Mouse (Mus musculus): ENCODE measurements around the gene Wdtc1. TPM values are rescaled to one million over a fixed set of nuclear protein-coding genes. Genes with fewer than 3 reads are reported as not detected.

Wdtc1 gene
- polyA plus RNA-seq, 1 experiment: 49.6 TPM

DNA sequence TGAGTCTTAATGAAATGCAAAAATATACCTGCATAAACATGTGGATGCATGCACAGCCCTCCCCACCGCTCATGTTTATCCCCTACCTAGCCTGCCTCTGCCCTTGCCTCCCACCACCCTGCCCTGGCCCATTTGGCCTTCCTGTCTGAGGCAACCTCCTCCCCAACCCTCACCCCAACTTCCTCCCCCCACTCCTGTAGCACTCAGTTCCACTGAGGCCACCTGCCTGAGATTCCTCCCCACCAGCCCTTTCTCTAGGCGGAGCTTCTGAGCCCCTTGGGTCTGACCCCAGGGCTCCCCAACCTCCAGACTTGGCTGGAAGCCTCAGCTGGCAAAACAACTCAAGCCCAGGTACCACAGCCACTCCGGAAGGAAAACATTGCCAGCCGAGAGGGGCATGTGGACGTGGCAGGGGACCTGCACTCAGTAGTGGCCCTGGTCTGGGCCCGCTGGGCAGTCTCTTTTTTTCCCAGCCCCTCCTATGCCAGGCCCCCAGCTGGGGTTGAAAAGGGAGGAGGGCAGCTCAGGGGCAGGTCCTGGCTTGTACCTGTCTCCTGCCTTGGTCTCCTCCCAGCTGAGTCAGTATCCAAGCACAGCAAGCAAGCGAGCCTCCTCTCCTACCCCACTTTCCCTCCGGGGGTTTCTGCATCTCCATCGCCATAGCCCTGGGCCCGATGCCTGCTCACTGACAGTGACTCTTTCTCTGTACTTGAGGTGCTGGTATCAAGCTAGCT lies 91.5 kb downstream of the Wdtc1 start:
- TF ChIP-seq POLR2A (IDR thresholded peaks at IDR 0.05; ENCODE audit: borderline replicate concordance, extremely low read depth, insufficient read depth, insufficient read length, poor library complexity, severe bottlenecking) (no peak), CTCF (IDR thresholded peaks at IDR 0.05; ENCODE audit: borderline replicate concordance, extremely low read depth, insufficient read depth, insufficient read length) (no peak)
- no peak for DNase-seq (ENCODE audit: low read depth)

DNA sequence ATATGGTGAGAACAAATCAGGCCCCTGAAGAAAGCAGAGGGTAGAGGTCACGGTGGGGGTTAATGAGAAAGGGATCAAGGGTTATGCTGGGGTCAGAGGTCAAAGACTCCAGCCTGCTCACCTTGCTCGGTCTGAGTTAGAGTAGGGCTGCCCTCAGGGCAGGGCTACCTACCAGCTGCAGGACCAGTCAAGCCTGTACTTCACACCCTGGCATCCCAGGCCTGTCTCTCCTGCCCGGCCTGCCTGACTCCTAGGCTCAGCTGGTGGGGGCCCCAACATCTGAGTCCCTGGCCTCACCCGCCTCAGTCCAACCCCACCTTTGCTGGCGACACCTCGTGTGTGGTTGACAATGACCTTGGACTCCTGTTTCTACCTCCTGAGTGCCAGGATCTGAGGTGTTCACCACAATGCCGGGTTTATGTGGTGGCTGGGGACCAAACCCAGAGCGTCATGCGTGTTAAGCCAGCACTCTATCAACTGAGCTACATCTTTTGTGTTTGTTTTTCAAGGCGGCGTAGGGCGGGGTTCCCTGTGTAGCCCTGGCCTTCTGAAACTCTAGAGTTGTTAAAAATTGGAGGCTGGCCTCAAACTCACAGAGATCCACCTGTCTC lies 95.4 kb downstream of the Wdtc1 start:
- DNase-seq (ENCODE audit: low read depth): no peak
- no peak for TF ChIP-seq POLR2A (IDR thresholded peaks at IDR 0.05; ENCODE audit: borderline replicate concordance, extremely low read depth, insufficient read depth, insufficient read length, poor library complexity, severe bottlenecking)
- no peak for TF ChIP-seq CTCF (IDR thresholded peaks at IDR 0.05; ENCODE audit: borderline replicate concordance, extremely low read depth, insufficient read depth, insufficient read length)

DNA sequence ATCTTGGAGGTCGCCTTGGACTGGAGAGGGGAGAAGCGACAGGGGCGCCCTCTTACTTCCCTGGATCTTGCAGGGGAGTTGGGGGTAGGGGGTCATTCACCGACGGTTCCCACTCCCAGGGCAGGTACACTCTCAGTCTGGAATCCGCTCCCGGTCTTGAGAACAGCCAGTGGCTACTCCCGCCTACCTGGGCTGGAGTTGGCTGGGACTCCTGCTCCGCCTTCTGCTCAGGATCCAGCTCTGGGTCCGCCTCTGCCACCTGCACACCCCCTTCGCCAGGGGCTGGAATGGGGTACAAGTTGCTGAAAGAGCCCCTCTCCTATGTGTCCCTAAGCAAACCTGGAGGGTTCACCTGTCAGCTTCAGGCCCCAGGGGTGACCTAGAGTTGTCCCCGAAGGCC lies 96.1 kb downstream of the Wdtc1 start:
- DNase-seq (ENCODE audit: low read depth): no peak
- TF ChIP-seq CTCF (IDR thresholded peaks at IDR 0.05; ENCODE audit: borderline replicate concordance, extremely low read depth, insufficient read depth, insufficient read length) (no peak), POLR2A (IDR thresholded peaks at IDR 0.05; ENCODE audit: borderline replicate concordance, extremely low read depth, insufficient read depth, insufficient read length, poor library complexity, severe bottlenecking) (no peak)

DNA sequence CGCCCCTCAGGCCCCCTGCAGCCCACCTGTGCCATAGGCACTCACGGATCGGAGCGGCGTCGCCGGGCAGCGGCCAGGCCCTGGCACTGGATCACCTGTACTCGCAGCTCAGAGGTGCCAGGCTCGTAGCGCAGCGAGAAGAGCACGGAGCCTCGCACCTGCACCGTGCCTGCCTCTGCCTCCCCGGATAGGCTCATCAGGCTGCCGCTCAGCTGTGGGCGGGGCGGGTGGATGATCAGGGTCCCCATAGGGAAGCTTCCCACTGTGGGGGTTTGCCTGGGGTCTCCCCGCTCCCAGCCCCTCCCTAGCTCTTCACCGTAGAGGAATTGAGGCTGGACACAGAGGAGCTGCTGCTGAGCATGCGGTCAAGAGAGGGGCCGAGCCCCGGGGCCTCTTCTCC lies 96.5 kb downstream of the Wdtc1 start:
- DNase-seq (ENCODE audit: low read depth): peak; percentile 7
- TF ChIP-seq POLR2A (IDR thresholded peaks at IDR 0.05; ENCODE audit: borderline replicate concordance, extremely low read depth, insufficient read depth, insufficient read length, poor library complexity, severe bottlenecking) (no peak), CTCF (IDR thresholded peaks at IDR 0.05; ENCODE audit: borderline replicate concordance, extremely low read depth, insufficient read depth, insufficient read length) (no peak)

DNA sequence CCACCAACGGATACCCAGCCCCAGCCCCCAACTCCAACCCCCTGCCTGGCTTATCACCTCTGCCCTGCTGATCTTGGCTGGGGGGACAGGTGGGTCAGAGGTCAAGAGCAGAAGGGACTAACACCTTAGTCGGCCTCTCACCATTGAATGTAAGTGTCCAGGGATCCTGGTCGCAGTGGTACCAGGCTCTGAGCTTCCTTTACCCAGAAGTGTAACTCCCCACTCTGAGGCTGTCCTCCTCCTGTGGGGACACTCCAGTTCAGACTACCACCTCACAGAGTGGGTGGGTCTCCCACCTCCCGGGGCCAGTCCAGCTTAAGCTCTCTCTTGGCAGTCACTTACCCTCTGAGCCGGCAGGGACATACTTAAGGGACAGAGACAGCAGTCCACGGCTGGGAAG lies 97.9 kb downstream of the Wdtc1 start:
- no peak for TF ChIP-seq POLR2A (IDR thresholded peaks at IDR 0.05; ENCODE audit: borderline replicate concordance, extremely low read depth, insufficient read depth, insufficient read length, poor library complexity, severe bottlenecking)
- no peak for TF ChIP-seq CTCF (IDR thresholded peaks at IDR 0.05; ENCODE audit: borderline replicate concordance, extremely low read depth, insufficient read depth, insufficient read length)

DNA sequence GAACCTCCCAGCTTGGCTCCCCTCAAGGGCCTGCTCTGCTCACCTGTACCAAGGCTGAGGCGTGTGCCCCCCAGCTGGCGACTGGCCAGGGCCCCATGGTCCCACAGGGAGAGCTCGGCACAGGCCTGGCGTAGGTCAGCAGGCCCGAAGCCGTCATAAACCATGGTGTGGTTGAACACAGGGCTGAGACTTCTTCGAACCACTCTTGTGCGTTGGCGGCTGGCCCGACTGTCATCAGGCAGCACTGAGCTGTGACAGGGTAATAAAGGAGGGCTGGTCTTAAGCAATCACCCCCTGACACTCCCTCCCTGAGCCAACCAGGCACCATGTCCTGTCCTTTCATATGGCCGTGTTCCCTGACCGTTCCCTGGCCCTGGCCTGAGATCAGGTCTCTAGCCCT lies 99.9 kb downstream of the Wdtc1 start:
- TF ChIP-seq POLR2A (IDR thresholded peaks at IDR 0.05; ENCODE audit: borderline replicate concordance, extremely low read depth, insufficient read depth, insufficient read length, poor library complexity, severe bottlenecking) (no peak), CTCF (IDR thresholded peaks at IDR 0.05; ENCODE audit: borderline replicate concordance, extremely low read depth, insufficient read depth, insufficient read length) (no peak)
- no peak for DNase-seq (ENCODE audit: low read depth)

More for the DNA sequence above, 97.9 kb downstream of the Wdtc1 start:
- DNase-seq (ENCODE audit: low read depth): no peak

DNA sequence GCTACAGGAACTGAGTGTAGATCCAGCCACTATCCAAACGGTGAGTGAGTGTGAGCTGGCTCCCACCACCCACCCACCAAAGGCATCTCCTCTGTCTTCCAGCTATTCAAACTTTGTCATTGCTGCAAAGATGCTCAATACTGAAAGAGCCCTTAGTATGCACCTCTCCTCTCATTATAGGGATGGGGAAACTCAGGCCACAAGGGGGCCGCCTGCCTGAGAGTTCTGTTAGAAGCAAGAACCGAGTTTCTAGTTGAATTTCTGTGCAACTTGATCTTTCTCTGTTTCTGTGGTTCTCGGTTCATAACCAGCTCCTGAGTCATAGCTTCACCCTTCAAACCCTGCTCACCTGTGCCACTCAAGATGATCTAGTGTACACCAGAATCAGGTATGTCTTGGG lies 101.2 kb downstream of the Wdtc1 start:
- TF ChIP-seq CTCF (IDR thresholded peaks at IDR 0.05; ENCODE audit: borderline replicate concordance, extremely low read depth, insufficient read depth, insufficient read length) (peak; percentile 27; the same call in 1 of the 2 replicates), POLR2A (IDR thresholded peaks at IDR 0.05; ENCODE audit: borderline replicate concordance, extremely low read depth, insufficient read depth, insufficient read length, poor library complexity, severe bottlenecking) (no peak)
- peak; percentile 13 for DNase-seq (ENCODE audit: low read depth)

DNA sequence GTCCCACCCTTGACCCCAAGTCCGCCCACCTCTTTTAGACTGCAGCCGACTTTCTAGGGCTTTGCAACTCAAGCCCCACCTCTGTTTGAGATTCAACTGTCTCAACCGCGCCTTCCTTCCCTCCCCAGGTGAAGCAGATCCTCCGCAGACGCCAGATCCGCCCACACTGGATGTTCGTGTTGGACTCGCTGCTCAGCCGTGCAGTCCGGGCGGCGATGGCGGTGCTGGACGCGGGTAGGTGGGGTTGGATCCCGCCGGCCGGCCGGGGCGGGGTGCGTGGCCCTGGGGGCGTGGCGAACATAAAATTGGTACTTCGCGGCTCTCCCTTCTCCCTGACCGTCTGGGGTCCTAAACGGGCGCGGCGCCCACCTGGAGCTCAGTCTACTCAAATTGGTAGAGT lies 102.1 kb downstream of the Wdtc1 start:
- no peak for TF ChIP-seq CTCF (IDR thresholded peaks at IDR 0.05; ENCODE audit: borderline replicate concordance, extremely low read depth, insufficient read depth, insufficient read length)
- no peak for TF ChIP-seq POLR2A (IDR thresholded peaks at IDR 0.05; ENCODE audit: borderline replicate concordance, extremely low read depth, insufficient read depth, insufficient read length, poor library complexity, severe bottlenecking)
- DNase-seq (ENCODE audit: low read depth): no peak

DNA sequence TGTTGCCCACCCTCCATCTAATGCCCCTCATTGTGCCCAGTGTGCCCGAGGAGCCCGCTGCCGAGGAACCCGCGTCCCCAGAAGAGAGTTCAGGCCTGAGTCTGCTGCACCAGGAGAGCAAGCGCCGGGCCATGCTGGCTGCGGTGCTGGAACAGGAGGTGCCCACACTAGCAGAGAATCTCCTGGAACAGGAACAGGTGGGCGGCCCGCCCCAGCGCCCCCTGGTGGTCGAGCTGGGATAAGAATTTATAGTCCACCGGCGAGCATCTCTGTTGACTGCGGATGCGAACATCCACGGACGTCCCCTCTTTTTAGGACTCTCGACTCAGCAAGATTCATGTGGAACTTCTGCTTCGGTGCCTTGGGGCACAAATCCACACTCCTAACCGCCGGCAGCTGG lies 102.7 kb downstream of the Wdtc1 start:
- DNase-seq (ENCODE audit: low read depth): peak; percentile 66
- TF ChIP-seq CTCF (IDR thresholded peaks at IDR 0.05; ENCODE audit: borderline replicate concordance, extremely low read depth, insufficient read depth, insufficient read length): peak; percentile 87
- no peak for TF ChIP-seq POLR2A (IDR thresholded peaks at IDR 0.05; ENCODE audit: borderline replicate concordance, extremely low read depth, insufficient read depth, insufficient read length, poor library complexity, severe bottlenecking)

DNA sequence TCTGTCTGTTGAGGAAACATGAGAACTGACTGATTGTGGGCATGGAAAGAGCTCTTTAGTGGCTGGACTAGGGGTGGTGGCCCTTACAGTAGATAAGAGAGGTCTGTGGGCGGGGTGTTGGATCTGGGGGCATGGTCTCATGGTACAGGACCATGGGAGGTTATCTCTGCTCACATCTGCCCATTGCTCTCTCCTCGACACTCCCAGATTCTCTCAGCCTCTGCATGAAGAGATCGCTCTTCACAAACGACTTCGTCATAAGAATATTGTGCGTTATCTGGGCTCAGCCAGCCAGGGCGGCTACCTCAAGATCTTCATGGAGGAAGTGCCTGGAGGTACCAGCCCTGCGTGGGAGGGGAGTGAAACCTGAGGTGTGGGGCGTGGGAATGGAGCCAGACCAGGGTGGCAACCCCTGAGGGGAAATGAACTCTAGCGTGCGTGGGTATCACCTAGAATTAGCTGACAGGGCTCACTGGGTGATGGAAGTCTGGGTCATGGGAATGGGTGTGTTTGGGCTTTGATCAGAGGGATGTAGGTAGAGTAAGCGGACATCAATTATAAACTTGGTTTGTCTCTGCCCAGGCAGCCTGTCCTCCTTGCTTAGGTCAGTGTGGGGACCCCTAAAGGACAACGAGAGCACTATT lies 105.4 kb downstream of the Wdtc1 start:
- DNase-seq (ENCODE audit: low read depth): no peak
- TF ChIP-seq CTCF (IDR thresholded peaks at IDR 0.05; ENCODE audit: borderline replicate concordance, extremely low read depth, insufficient read depth, insufficient read length) (no peak), POLR2A (IDR thresholded peaks at IDR 0.05; ENCODE audit: borderline replicate concordance, extremely low read depth, insufficient read depth, insufficient read length, poor library complexity, severe bottlenecking) (no peak)

DNA sequence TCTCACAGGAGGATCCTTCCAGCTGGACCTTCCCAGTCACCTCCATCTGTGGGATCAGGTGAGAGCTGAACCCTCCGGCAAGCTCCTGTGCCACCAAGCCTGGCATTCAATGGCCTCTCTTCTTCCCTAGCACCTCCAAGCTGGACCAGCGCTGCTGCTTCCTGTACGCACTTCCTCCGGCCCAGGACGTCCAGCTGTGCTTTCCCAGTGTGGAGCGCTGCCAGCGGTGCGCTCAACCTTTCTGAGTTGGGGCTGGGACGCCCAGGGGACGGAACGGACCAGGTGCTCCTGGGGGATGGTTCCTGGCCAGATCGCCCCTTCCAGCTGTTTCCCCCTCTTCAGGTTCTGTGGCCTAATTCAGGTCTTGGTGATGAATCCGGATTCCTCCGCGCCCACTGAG lies 106.2 kb downstream of the Wdtc1 start:
- no peak for DNase-seq (ENCODE audit: low read depth)
- no peak for TF ChIP-seq POLR2A (IDR thresholded peaks at IDR 0.05; ENCODE audit: borderline replicate concordance, extremely low read depth, insufficient read depth, insufficient read length, poor library complexity, severe bottlenecking)
- no peak for TF ChIP-seq CTCF (IDR thresholded peaks at IDR 0.05; ENCODE audit: borderline replicate concordance, extremely low read depth, insufficient read depth, insufficient read length)

Measured in brain, embryonic 14.5 days (tissue).